Comparison of ENCODE assay signal across 22 mouse cellular contexts in genomic region chr7:62279022-62279421, GRCm38 (mm10).
A peak's percentile ranks its signal among the peaks of the same experiment; 100 is the strongest.
DNase-seq lines count a peak whose midpoint lies in the region; ATAC-seq lines count a peak whose summit lies in the region.
"Had no signal": no experiment of that assay in that cellular context is flagged by ENCODE, and none has a peak within 500 bp of the region (broad histone marks: within the 10 kb centered on the region; RNA-seq: fewer than 3 reads in every experiment).

No protein-coding gene starts in this region.

- no peak overlapping the region for H3K9ac ChIP-seq in hindbrain, embryonic 11.5 days (ENCODE audit: low read depth, low read length)
- no peak overlapping the region for H3K9ac ChIP-seq in hindbrain, embryonic 16.5 days (ENCODE audit: low read depth, low read length)
- H3K9ac ChIP-seq in forebrain, embryonic 14.5 days (ENCODE audit: low read length): no peak overlapping the region
- H3K9ac ChIP-seq in hindbrain, embryonic 14.5 days: no peak overlapping the region
- H3K9ac ChIP-seq in midbrain, embryonic 16.5 days (ENCODE audit: low read depth, low read length): no peak overlapping the region
- H3K9ac ChIP-seq: embryonic facial prominence, embryonic 15.5 days; intestine, embryonic 15.5 days; liver, embryonic 15.5 days; lung, embryonic 15.5 days had no signal

- no peaks in the 10 kb centered on the region for H3K36me3 ChIP-seq in hindbrain, embryonic 11.5 days (ENCODE audit: control insufficient read depth, insufficient read depth, low read length)
- no peaks in the 10 kb centered on the region for H3K36me3 ChIP-seq in hindbrain, embryonic 16.5 days (ENCODE audit: control insufficient read depth, insufficient read depth, low read length)
- no peaks in the 10 kb centered on the region for H3K36me3 ChIP-seq in forebrain, embryonic 14.5 days (ENCODE audit: control insufficient read depth, insufficient read depth, low read length)
- no peaks in the 10 kb centered on the region for H3K36me3 ChIP-seq in hindbrain, embryonic 14.5 days (replicated peaks; ENCODE audit: control insufficient read depth, insufficient read depth)
- no peaks in the 10 kb centered on the region for H3K36me3 ChIP-seq in midbrain, embryonic 16.5 days (ENCODE audit: control insufficient read depth, insufficient read depth, low read length)
- H3K36me3 ChIP-seq: embryonic facial prominence, embryonic 15.5 days; intestine, embryonic 15.5 days; limb, embryonic 10.5 days; liver, embryonic 15.5 days; lung, embryonic 15.5 days had no signal

- peak; percentile 27 for DNase-seq in hindbrain, embryonic 11.5 days (ENCODE audit: low spot score)
- peak; percentile 44 for DNase-seq in forebrain, embryonic 14.5 days (ENCODE audit: low spot score)
- DNase-seq in hindbrain, embryonic 14.5 days (ENCODE audit: low spot score): no peak
- no peak for DNase-seq in thymus, postnatal 14 days
- DNase-seq in cerebellum, adult 18-20 months: no peak
- DNase-seq: adrenal gland, postnatal 14 days; cerebellum, adult 9-11 months; gastrocnemius, postnatal 14 days; kidney, postnatal 25 days; liver; lung, postnatal 4 days; thymus, adult 2 months had no signal

- H3K4me1 ChIP-seq in hindbrain, embryonic 11.5 days (replicated peaks; ENCODE audit: control insufficient read depth, insufficient read depth, low read length): no peaks in the 10 kb centered on the region
- no peaks in the 10 kb centered on the region for H3K4me1 ChIP-seq in hindbrain, embryonic 16.5 days (ENCODE audit: control insufficient read depth, insufficient read depth, low read depth, low read length)
- no peaks in the 10 kb centered on the region for H3K4me1 ChIP-seq in forebrain, embryonic 14.5 days (ENCODE audit: control insufficient read depth, insufficient read depth, low read length)
- no peaks in the 10 kb centered on the region for H3K4me1 ChIP-seq in hindbrain, embryonic 14.5 days (replicated peaks; ENCODE audit: control insufficient read depth, insufficient read depth, low read length)
- H3K4me1 ChIP-seq in midbrain, embryonic 16.5 days (ENCODE audit: control insufficient read depth, insufficient read depth, low read length): no peaks in the 10 kb centered on the region
- H3K4me1 ChIP-seq: embryonic facial prominence, embryonic 15.5 days; intestine, embryonic 15.5 days; limb, embryonic 10.5 days; liver, embryonic 15.5 days; lung, embryonic 15.5 days had no signal

- H3K4me3 ChIP-seq in hindbrain, embryonic 11.5 days (ENCODE audit: low read depth, low read length): no peak overlapping the region
- no peak overlapping the region for H3K4me3 ChIP-seq in hindbrain, embryonic 16.5 days (ENCODE audit: low read length)
- no peak overlapping the region for H3K4me3 ChIP-seq in forebrain, embryonic 14.5 days (ENCODE audit: low read depth, low read length)
- H3K4me3 ChIP-seq in hindbrain, embryonic 14.5 days (replicated peaks; ENCODE audit: low read length): no peak overlapping the region
- no peak overlapping the region for H3K4me3 ChIP-seq in midbrain, embryonic 16.5 days (ENCODE audit: low read depth, low read length)
- H3K4me3 ChIP-seq: embryonic facial prominence, embryonic 15.5 days; intestine, embryonic 15.5 days; layer of hippocampus, adult 2 months; limb, embryonic 10.5 days; liver, embryonic 15.5 days; lung, embryonic 15.5 days had no signal

- H3K4me2 ChIP-seq in hindbrain, embryonic 11.5 days (replicated peaks; ENCODE audit: low read depth, low read length): no peak overlapping the region
- H3K4me2 ChIP-seq in hindbrain, embryonic 16.5 days (ENCODE audit: low read length): no peak overlapping the region
- no peak overlapping the region for H3K4me2 ChIP-seq in forebrain, embryonic 14.5 days (ENCODE audit: low read length)
- H3K4me2 ChIP-seq in hindbrain, embryonic 14.5 days (replicated peaks): no peak overlapping the region
- no peak overlapping the region for H3K4me2 ChIP-seq in midbrain, embryonic 16.5 days (ENCODE audit: low read length)
- H3K4me2 ChIP-seq: embryonic facial prominence, embryonic 15.5 days; heart, embryonic 11.5 days; intestine, embryonic 15.5 days; liver, embryonic 15.5 days; lung, embryonic 15.5 days had no signal

- ATAC-seq in hindbrain, embryonic 11.5 days (ENCODE audit: low FRiP score): peak; percentile 62; the same call in 1 of the 2 replicates
- ATAC-seq in hindbrain, embryonic 16.5 days: no peak
- ATAC-seq in forebrain, embryonic 14.5 days: peak; percentile 74
- ATAC-seq in hindbrain, embryonic 14.5 days (ENCODE audit: low FRiP score): 0 out of 2 replicates have a peak, but pooled peaks have one; percentile 34
- peak; percentile 58 for ATAC-seq in midbrain, embryonic 16.5 days
- ATAC-seq: intestine, embryonic 15.5 days had no signal

- H3K27me3 ChIP-seq in hindbrain, embryonic 11.5 days (ENCODE audit: control insufficient read depth, insufficient read depth, low read length): no peaks in the 10 kb centered on the region
- no peaks in the 10 kb centered on the region for H3K27me3 ChIP-seq in hindbrain, embryonic 16.5 days (replicated peaks; ENCODE audit: control insufficient read depth, insufficient read depth, low read length)
- H3K27me3 ChIP-seq in forebrain, embryonic 14.5 days (replicated peaks; ENCODE audit: control insufficient read depth, insufficient read depth, low read length): no peaks in the 10 kb centered on the region
- H3K27me3 ChIP-seq in hindbrain, embryonic 14.5 days (ENCODE audit: control insufficient read depth, insufficient read depth, low read length): no peaks in the 10 kb centered on the region
- no peaks in the 10 kb centered on the region for H3K27me3 ChIP-seq in midbrain, embryonic 16.5 days (ENCODE audit: control insufficient read depth, insufficient read depth, low read depth, low read length)
- H3K27me3 ChIP-seq: embryonic facial prominence, embryonic 15.5 days; intestine, embryonic 15.5 days; liver, embryonic 15.5 days; lung, embryonic 15.5 days had no signal

- peak overlapping the region; percentile 36; the same call in 1 of the 2 replicates for H3K27ac ChIP-seq in hindbrain, embryonic 11.5 days (ENCODE audit: low read depth, low read length)
- H3K27ac ChIP-seq in hindbrain, embryonic 16.5 days (ENCODE audit: low read depth, low read length): no peak overlapping the region
- peak overlapping the region; percentile 44; the same call in 1 of the 2 replicates for H3K27ac ChIP-seq in forebrain, embryonic 14.5 days (ENCODE audit: low read depth, low read length)
- 0 out of 2 replicates have a peak overlapping the region, but pooled peaks have one; percentile 32 for H3K27ac ChIP-seq in hindbrain, embryonic 14.5 days
- peak overlapping the region; percentile 42; the same call in 1 of the 2 replicates for H3K27ac ChIP-seq in midbrain, embryonic 16.5 days (ENCODE audit: low read length)
- H3K27ac ChIP-seq: embryonic facial prominence, embryonic 15.5 days; intestine, embryonic 15.5 days; layer of hippocampus, adult 2 months; limb, embryonic 10.5 days; liver, embryonic 15.5 days; lung, embryonic 15.5 days; stomach, postnatal 0 days had no signal

- WGBS in hindbrain, embryonic 11.5 days: 53% methylated on average over 4 of the region's 4 CpGs
- 49% methylated on average over 4 of the region's 4 CpGs for WGBS in hindbrain, embryonic 16.5 days
- WGBS in forebrain, embryonic 14.5 days: 50% methylated on average over 4 of the region's 4 CpGs
- 47% methylated on average over 4 of the region's 4 CpGs for WGBS in hindbrain, embryonic 14.5 days
- WGBS in midbrain, embryonic 16.5 days: 43% methylated on average over 4 of the region's 4 CpGs

- peaks cover 3% of the 10 kb centered on the region; the same call in 1 of the 2 replicates for H3K9me3 ChIP-seq in hindbrain, embryonic 11.5 days (ENCODE audit: control insufficient read depth, low read length)
- H3K9me3 ChIP-seq in hindbrain, embryonic 16.5 days (ENCODE audit: control insufficient read depth, low read length): peaks cover 2% of the 10 kb centered on the region; the same call in 1 of the 2 replicates
- H3K9me3 ChIP-seq in forebrain, embryonic 14.5 days (replicated peaks; ENCODE audit: control insufficient read depth, low read length): no peaks in the 10 kb centered on the region
- no peaks in the 10 kb centered on the region for H3K9me3 ChIP-seq in hindbrain, embryonic 14.5 days (ENCODE audit: control insufficient read depth, low read length)
- 0 out of 2 replicates have a peak, but pooled peaks cover 2% of the 10 kb centered on the region for H3K9me3 ChIP-seq in midbrain, embryonic 16.5 days (replicated peaks; ENCODE audit: control insufficient read depth, low read length, poor library complexity, severe bottlenecking)
- H3K9me3 ChIP-seq: embryonic facial prominence, embryonic 15.5 days; intestine, embryonic 15.5 days; liver, embryonic 15.5 days; lung, embryonic 15.5 days had no signal

Comparison
In these comparisons a context has a peak if more than half of its experiments do, and no peak if none do; other contexts are left out.
1. DNase-seq: peak in hindbrain, embryonic 11.5 days (single experiment) and forebrain, embryonic 14.5 days (single experiment); none in hindbrain, embryonic 14.5 days (single experiment), thymus, postnatal 14 days (single experiment) and cerebellum, adult 18-20 months (0 of 2).